Mouse (Mus musculus) neural tube, embryonic 12.5 days (tissue): Measurements from ENCODE around the gene Kdm2a. TPM values are rescaled to one million over a fixed set of nuclear protein-coding genes. Genes with fewer than 3 reads are reported as not detected.

Source experiments
- ATAC-seq: fragments of 200-750 bp; cut with Nextera tagmentation; 2 replicates; pipeline ENCODE4 v1.8.0; 2017; ENCODE audit warnings: low read depth, mild to moderate bottlenecking, moderate TSS enrichment, moderate library complexity; ENCODE audit not compliant: low FRiP score
- H3K27ac ChIP-seq: fragments of 300-500 bp; sonication (generic); 2 replicates; pipeline ENCODE4 v1.5.1; 2016
- H3K27me3 ChIP-seq: fragments of 300-500 bp; sonication (generic); replicated peaks from 2 replicates; pipeline ENCODE4 v1.6.1; 2016; ENCODE audit warnings: mild to moderate bottlenecking
- H3K36me3 ChIP-seq: fragments of 300-500 bp; sonication (generic); 2 replicates; pipeline ENCODE4 v1.6.1; 2016; ENCODE audit warnings: mild to moderate bottlenecking
- H3K4me1 ChIP-seq: fragments of 300-500 bp; sonication (generic); 2 replicates; pipeline ENCODE4 v1.6.1; 2016
- H3K4me2 ChIP-seq: fragments of 300-500 bp; sonication (generic); replicated peaks from 2 replicates; pipeline ENCODE4 v1.6.1; 2016; ENCODE audit warnings: mild to moderate bottlenecking
- H3K4me3 ChIP-seq: fragments of 300-500 bp; sonication (generic); 2 replicates; pipeline ENCODE4 v1.5.1; 2016
- H3K9ac ChIP-seq: fragments of 300-500 bp; sonication (generic); 2 replicates; pipeline ENCODE4 v1.6.1; 2016; ENCODE audit warnings: mild to moderate bottlenecking
- H3K9me3 ChIP-seq: fragments of 300-500 bp; sonication (generic); 2 replicates; pipeline ENCODE4 v1.6.1; 2016; ENCODE audit warnings: mild to moderate bottlenecking
- WGBS: fragments of 180-500 bp; shearing (Covaris S2); methylation state at CpG from one replicate; pipeline ENCODE4 v1.1.7; 2016; 5-methylcytosine and 5-hydroxymethylcytosine counted together
- polyA plus RNA-seq: library from polyadenylated mRNA; unstranded; fragments of >200 nt; fragmentation: Nextera tagmentation; extraction: Ambion mirVana; gene quantifications from 2 replicates; pipeline ENCODE4 v1.2.1, GENCODE M21; 2016

Gene Kdm2a
- 49.6 and 51.7 TPM in 2 replicates for polyA plus RNA-seq

- H3K4me2 ChIP-seq = peak within 1 kb of the TSS; percentile 94
- H3K36me3 ChIP-seq = no peaks in the 10 kb centered on the region
- under 1% methylated on average over 82 of the region's 82 CpGs for WGBS
- peak within 1 kb of the TSS; percentile 99 for H3K4me3 ChIP-seq
- peak within 1 kb of the TSS; percentile 79 for H3K9ac ChIP-seq
- peak within 1 kb of the TSS; percentile 77 for H3K27ac ChIP-seq
- no peaks in the 10 kb centered on the region for H3K9me3 ChIP-seq
- H3K27me3 ChIP-seq = no peaks in the 10 kb centered on the region
- ATAC-seq = peak; percentile 27
- peaks cover 19% of the 10 kb centered on the region for H3K4me1 ChIP-seq
Measured at GRCm38 (mm10) chr19:4397798-4398629, at the start of gene Kdm2a. Gene Kdm2a (minus strand): TSS chr19:4398285.

GRCm38 (mm10) chr19:4447445-4447844 is 49.4 kb upstream of the Kdm2a start:
- H3K27me3 ChIP-seq = no peaks in the 10 kb centered on the region
- no peak overlapping the region for H3K4me3 ChIP-seq
- 85% methylated on average over 9 of the region's 9 CpGs for WGBS
- H3K27ac ChIP-seq = no peak overlapping the region
- no peak overlapping the region for H3K9ac ChIP-seq
- no peak overlapping the region for H3K4me2 ChIP-seq
- ATAC-seq = no peak
- peaks cover 5% of the 10 kb centered on the region; the same call in 1 of the 2 replicates for H3K4me1 ChIP-seq
- no peaks in the 10 kb centered on the region for H3K9me3 ChIP-seq
- no peaks in the 10 kb centered on the region for H3K36me3 ChIP-seq

- ATAC-seq = no peak
- Histone ChIP-seq H3K4me1 (peaks cover 2% of the 10 kb centered on the region; the same call in 1 of the 2 replicates), H3K36me3 (no peaks in the 10 kb centered on the region), H3K4me2 (no peak overlapping the region), H3K27ac (no peak overlapping the region), H3K9ac (no peak overlapping the region), H3K9me3 (no peaks in the 10 kb centered on the region), H3K27me3 (no peaks in the 10 kb centered on the region), H3K4me3 (no peak overlapping the region)
- WGBS = 86% methylated on average over 8 of the region's 8 CpGs
Measured at GRCm38 (mm10) chr19:4446661-4447420, 48.8 kb upstream of the Kdm2a start.

- H3K36me3 ChIP-seq = no peaks in the 10 kb centered on the region
- H3K9me3 ChIP-seq = no peaks in the 10 kb centered on the region
- no peak for ATAC-seq
- no peak overlapping the region for H3K9ac ChIP-seq
- no peak overlapping the region for H3K27ac ChIP-seq
- peaks cover 21% of the 10 kb centered on the region for H3K27me3 ChIP-seq
- H3K4me3 ChIP-seq = no peak overlapping the region
- H3K4me2 ChIP-seq = no peak overlapping the region
- 6% methylated on average over 3 of the region's 3 CpGs for WGBS
- H3K4me1 ChIP-seq = peaks cover 16% of the 10 kb centered on the region
Measured at GRCm38 (mm10) chr19:4442408-4442807, 44.3 kb upstream of the Kdm2a start.

GRCm38 (mm10) chr19:4441621-4442161 is 43.6 kb upstream of the Kdm2a start:
- Histone ChIP-seq H3K4me2 (no peak overlapping the region), H3K36me3 (no peaks in the 10 kb centered on the region), H3K4me3 (no peak overlapping the region), H3K27me3 (peaks cover 21% of the 10 kb centered on the region), H3K9ac (no peak overlapping the region), H3K9me3 (no peaks in the 10 kb centered on the region), H3K4me1 (peaks cover 16% of the 10 kb centered on the region), H3K27ac (no peak overlapping the region)
- no peak for ATAC-seq
- 24% methylated on average over 10 of the region's 10 CpGs for WGBS

GRCm38 (mm10) chr19:4441090-4441591 is 43.1 kb upstream of the Kdm2a start:
- Histone ChIP-seq H3K27ac (no peak overlapping the region), H3K27me3 (peaks cover 21% of the 10 kb centered on the region), H3K36me3 (no peaks in the 10 kb centered on the region), H3K4me1 (peaks cover 16% of the 10 kb centered on the region), H3K9me3 (no peaks in the 10 kb centered on the region), H3K9ac (no peak overlapping the region), H3K4me2 (no peak overlapping the region), H3K4me3 (no peak overlapping the region)
- no peak for ATAC-seq
- WGBS = 29% methylated on average over 6 of the region's 6 CpGs

- Histone ChIP-seq H3K27me3 (peaks cover 21% of the 10 kb centered on the region), H3K4me1 (peaks cover 16% of the 10 kb centered on the region), H3K9me3 (0 out of 2 replicates have a peak, but pooled peaks cover 5% of the 10 kb centered on the region), H3K4me2 (peak overlapping the region; percentile 94), H3K36me3 (no peaks in the 10 kb centered on the region), H3K9ac (no peak overlapping the region), H3K27ac (no peak overlapping the region), H3K4me3 (no peak overlapping the region)
- WGBS = 10% methylated on average over 8 of the region's 8 CpGs
- ATAC-seq = no peak
Measured at GRCm38 (mm10) chr19:4440222-4440621, 42.1 kb upstream of the Kdm2a start.

- H3K4me1 ChIP-seq = peaks cover 16% of the 10 kb centered on the region
- H3K9me3 ChIP-seq = 0 out of 2 replicates have a peak, but pooled peaks cover 5% of the 10 kb centered on the region
- H3K9ac ChIP-seq = peak within 1 kb of the TSS; percentile 65
- no peaks in the 10 kb centered on the region for H3K36me3 ChIP-seq
- peak; percentile 57 for ATAC-seq
- no peak within 1 kb of the TSS for H3K27ac ChIP-seq
- peak within 1 kb of the TSS; percentile 94 for H3K4me2 ChIP-seq
- H3K27me3 ChIP-seq = peaks cover 21% of the 10 kb centered on the region
- WGBS = under 1% methylated on average over 51 of the region's 51 CpGs
- H3K4me3 ChIP-seq = peak within 1 kb of the TSS; percentile 52
Measured at GRCm38 (mm10) chr19:4439161-4439801, 41.2 kb upstream of the Kdm2a start, which contains the start of gene Rhod. Gene Rhod (minus strand): TSS chr19:4439432.

GRCm38 (mm10) chr19:4438791-4439160 is 40.7 kb upstream of the Kdm2a start:
- no peak for ATAC-seq
- Histone ChIP-seq H3K9me3 (0 out of 2 replicates have a peak, but pooled peaks cover 5% of the 10 kb centered on the region), H3K4me1 (peaks cover 16% of the 10 kb centered on the region), H3K9ac (peak overlapping the region; percentile 65), H3K36me3 (no peaks in the 10 kb centered on the region), H3K4me3 (peak overlapping the region; percentile 52), H3K27me3 (peaks cover 21% of the 10 kb centered on the region), H3K4me2 (peak overlapping the region; percentile 94), H3K27ac (no peak overlapping the region)
- 3% methylated on average over 8 of the region's 8 CpGs for WGBS

- Histone ChIP-seq H3K9me3 (0 out of 2 replicates have a peak, but pooled peaks cover 5% of the 10 kb centered on the region), H3K4me2 (no peak overlapping the region), H3K27ac (no peak overlapping the region), H3K4me3 (no peak overlapping the region), H3K36me3 (no peaks in the 10 kb centered on the region), H3K4me1 (peaks cover 16% of the 10 kb centered on the region), H3K27me3 (peaks cover 21% of the 10 kb centered on the region), H3K9ac (no peak overlapping the region)
- WGBS = 75% methylated on average over 6 of the region's 6 CpGs
- no peak for ATAC-seq
Measured at GRCm38 (mm10) chr19:4437886-4438285, 39.8 kb upstream of the Kdm2a start.

- no peak overlapping the region for H3K27ac ChIP-seq
- H3K9me3 ChIP-seq = 0 out of 2 replicates have a peak, but pooled peaks cover 5% of the 10 kb centered on the region
- no peak overlapping the region for H3K9ac ChIP-seq
- no peak for ATAC-seq
- H3K27me3 ChIP-seq = peaks cover 21% of the 10 kb centered on the region
- no peaks in the 10 kb centered on the region for H3K36me3 ChIP-seq
- no peak overlapping the region for H3K4me2 ChIP-seq
- peaks cover 11% of the 10 kb centered on the region for H3K4me1 ChIP-seq
- 92% methylated on average over 3 of the region's 3 CpGs for WGBS
- H3K4me3 ChIP-seq = no peak overlapping the region
Measured at GRCm38 (mm10) chr19:4436254-4436653, 38.2 kb upstream of the Kdm2a start.
